Mouse (Mus musculus): Measurements from ENCODE around the gene Tmem167b. TPM values are rescaled to one million over a fixed set of nuclear protein-coding genes. Genes with fewer than 3 reads are reported as not detected.

Tmem167b gene
- 41.8 and 42.7 TPM in 2 replicates for polyA plus RNA-seq (2015; fragmentation: Nextera tagmentation; extraction: Ambion mirVana)

DNA sequence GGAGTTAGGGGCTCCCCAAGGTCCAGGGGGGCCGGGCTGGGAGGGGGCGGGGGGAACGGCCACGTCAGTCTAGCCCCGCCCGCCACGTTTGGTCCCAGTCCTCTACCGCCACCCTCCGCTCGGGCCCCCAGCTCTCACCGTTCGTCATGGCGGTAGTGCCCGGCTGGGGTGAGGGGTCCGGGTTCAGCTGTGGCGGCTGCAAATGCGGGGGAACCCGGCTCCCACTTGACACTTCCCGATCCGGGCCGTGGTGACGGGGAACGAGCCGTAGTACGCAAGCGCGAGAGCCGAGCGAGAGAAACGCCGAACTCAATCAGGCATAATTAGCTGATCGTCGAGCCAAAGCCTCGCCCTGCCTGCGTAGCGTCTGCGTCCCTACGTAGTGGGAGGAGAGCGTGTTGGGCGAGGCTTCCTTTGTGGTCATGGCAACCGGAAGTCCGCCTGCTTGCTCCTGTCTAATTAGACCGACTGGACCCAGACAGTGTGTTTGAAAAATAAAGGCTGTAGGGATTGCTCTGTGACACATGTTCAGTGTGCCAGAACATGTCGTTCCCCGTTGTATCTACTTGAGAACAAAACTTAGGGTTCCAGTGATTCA, at the start of gene Tmem167b:
Tmem167b (minus strand) TSS at position 334 of the 598 bp plus-strand sequence.
- H3K4me2 ChIP-seq (replicated peaks; ENCODE audit: low read depth, low read length) = peak within 1 kb of the TSS; percentile 77
- TF ChIP-seq EP300 (IDR thresholded peaks at IDR 0.05) (peak; percentile 97), CTCF (IDR thresholded peaks at IDR 0.05) (no peak)
- peak within 1 kb of the TSS; percentile 95 for H3K27ac ChIP-seq (ENCODE audit: low read length)
- ATAC-seq = peak; percentile 97
- DNase-seq (ENCODE audit: low spot score) = peak; percentile 100
- H3K36me3 ChIP-seq (ENCODE audit: insufficient read depth, low read length) = peaks cover 11% of the 10 kb centered on the region; the same call in 1 of the 2 replicates
- H3K4me3 ChIP-seq (ENCODE audit: low read depth, low read length) = peak within 1 kb of the TSS; percentile 82
- peaks cover 10% of the 10 kb centered on the region for H3K4me1 ChIP-seq (ENCODE audit: insufficient read depth, low read depth, low read length)
- H3K9ac ChIP-seq (replicated peaks; ENCODE audit: low read depth) = peak within 1 kb of the TSS; percentile 84
- H3K9me3 ChIP-seq (ENCODE audit: low read length) = no peaks in the 10 kb centered on the region
- H3K27me3 ChIP-seq (replicated peaks; ENCODE audit: insufficient read depth, low read length) = no peaks in the 10 kb centered on the region
- under 1% methylated on average over 45 of the region's 45 CpGs for WGBS

DNA sequence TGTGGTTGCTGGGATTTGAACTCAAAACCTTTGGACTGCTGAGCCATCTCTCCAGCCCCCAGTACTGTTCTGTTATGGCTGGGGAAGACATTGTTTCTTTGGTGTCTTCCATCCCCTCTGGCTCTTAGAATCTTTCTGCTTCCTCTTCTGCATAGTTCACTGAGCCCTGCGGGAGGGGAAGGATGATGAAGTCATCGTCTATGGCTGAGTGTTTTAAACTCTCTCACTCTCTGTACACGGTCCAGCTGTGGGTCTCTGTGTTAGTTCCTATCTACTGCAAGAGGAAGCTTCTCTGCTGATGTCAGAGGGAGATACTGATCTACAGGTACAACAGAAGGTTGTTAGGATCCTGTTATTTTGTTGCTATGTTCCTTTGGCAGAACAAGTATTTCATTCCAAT, 46.6 kb upstream of the Tmem167b start:
- no peak overlapping the region for H3K4me2 ChIP-seq (replicated peaks; ENCODE audit: low read depth, low read length)
- H3K4me1 ChIP-seq (ENCODE audit: insufficient read depth, low read depth, low read length) = no peaks in the 10 kb centered on the region
- H3K9ac ChIP-seq (replicated peaks; ENCODE audit: low read depth) = no peak overlapping the region
- H3K27ac ChIP-seq (ENCODE audit: low read length) = no peak overlapping the region
- no peaks in the 10 kb centered on the region for H3K9me3 ChIP-seq (ENCODE audit: low read length)
- no peaks in the 10 kb centered on the region for H3K27me3 ChIP-seq (replicated peaks; ENCODE audit: insufficient read depth, low read length)
- no peaks in the 10 kb centered on the region for H3K36me3 ChIP-seq (ENCODE audit: insufficient read depth, low read length)
- no peak overlapping the region for H3K4me3 ChIP-seq (ENCODE audit: low read depth, low read length)
- WGBS = 34% methylated on average over 3 of the region's 3 CpGs
- ATAC-seq = no peak
- TF ChIP-seq EP300 (IDR thresholded peaks at IDR 0.05) (no peak), CTCF (IDR thresholded peaks at IDR 0.05) (no peak)
- DNase-seq (ENCODE audit: low spot score) = no peak

DNA sequence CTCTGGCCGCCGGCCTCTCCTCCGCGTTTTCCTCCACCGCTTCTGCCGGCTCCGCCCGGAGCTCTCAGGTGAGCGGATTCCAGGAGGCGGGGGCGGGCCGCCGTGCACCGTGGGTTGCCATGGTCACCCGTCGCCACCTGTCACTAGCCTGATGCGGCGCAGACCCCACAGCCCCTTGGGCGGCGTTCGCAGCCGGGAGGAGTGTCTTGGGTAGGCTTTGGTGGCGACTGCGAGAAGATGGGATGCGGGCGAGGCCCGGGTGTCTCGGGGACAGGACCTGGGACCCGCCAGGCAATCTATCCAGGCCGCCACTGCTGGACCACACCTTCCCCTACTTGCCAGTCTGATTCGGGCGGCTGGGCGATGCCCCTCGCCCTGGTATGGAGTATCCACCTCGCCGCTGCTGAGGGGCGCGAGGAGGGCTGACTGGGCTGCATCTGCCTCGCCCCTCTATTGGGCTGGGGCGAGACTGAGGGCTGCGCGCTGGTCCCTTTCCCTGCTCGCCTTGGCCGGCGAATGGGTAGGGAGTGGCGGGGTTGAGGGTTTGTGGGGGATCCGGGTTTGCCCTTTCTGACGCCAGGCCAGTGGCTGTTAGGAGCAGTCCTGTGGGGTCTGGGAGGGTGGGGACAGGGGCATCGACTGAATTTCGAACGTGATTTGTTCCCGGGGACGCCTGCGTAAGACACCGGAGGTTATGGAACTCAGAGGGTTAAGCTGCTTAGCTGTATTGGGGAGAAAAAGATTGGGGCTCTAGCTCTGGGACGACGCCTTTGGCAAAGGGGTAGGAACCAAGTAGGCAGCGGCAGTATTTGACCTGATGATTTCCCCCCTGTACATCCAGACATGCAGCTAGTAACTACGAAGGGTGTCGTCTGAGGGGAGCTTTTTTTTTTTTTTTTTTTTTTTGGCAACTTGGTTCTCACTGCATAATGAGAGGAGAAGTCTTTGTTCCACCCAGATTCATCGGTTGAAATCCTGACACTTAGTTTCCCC, 29.6 kb upstream of the Tmem167b start:
- Histone ChIP-seq H3K9me3 (ENCODE audit: low read length) (no peaks in the 10 kb centered on the region), H3K27me3 (replicated peaks; ENCODE audit: insufficient read depth, low read length) (no peaks in the 10 kb centered on the region), H3K9ac (replicated peaks; ENCODE audit: low read depth) (peak overlapping the region; percentile 68), H3K4me1 (ENCODE audit: insufficient read depth, low read depth, low read length) (no peaks in the 10 kb centered on the region), H3K36me3 (ENCODE audit: insufficient read depth, low read length) (no peaks in the 10 kb centered on the region), H3K4me3 (ENCODE audit: low read depth, low read length) (peak overlapping the region; percentile 92), H3K4me2 (replicated peaks; ENCODE audit: low read depth, low read length) (peak overlapping the region; percentile 97), H3K27ac (ENCODE audit: low read length) (peak overlapping the region; percentile 76)
- no peak for ATAC-seq
- DNase-seq (ENCODE audit: low spot score) = peak; percentile 14
- 3% methylated on average over 60 of the region's 61 CpGs for WGBS
- no peak for TF ChIP-seq EP300 (IDR thresholded peaks at IDR 0.05)
- no peak for TF ChIP-seq CTCF (IDR thresholded peaks at IDR 0.05)

DNA sequence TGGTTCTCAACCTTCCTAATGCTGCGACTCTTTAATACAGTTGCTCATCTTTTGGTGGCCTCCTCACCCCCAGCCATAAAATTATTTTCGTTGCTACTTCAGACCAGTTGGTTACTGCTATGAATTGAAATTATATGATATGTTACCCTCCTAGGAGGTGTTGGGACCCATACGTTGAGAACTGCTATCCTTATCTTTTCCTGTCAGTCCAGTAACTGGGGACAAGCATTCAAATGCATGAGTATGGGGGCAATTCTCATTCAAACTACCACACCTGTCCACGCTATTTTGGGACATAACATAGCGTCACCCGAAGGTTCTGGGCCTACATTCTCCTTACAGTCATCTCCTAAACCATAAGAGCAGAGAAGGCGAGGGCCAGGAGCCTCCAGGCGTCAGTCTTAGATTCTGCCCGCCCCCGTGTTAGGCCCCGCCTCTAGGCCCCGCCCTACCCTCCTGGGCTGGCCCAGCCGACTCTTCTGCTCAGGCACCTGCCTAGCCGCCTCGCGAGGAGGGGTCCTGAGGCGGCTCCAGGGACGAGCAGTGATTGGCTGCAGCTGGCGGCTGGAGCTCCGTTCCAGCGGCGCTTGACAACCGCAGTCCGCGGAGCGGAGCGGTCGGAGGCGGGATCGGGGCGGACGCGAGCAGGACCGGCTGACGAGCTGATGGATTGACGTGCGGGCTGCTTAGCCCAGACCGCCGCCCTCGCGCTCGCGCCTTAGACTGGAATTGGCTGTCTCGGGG, 28.7 kb upstream of the Tmem167b start, which contains the start of gene Wdr47:
Wdr47 (plus strand) TSS at position 494 of the 744 bp plus-strand sequence.
- H3K27ac ChIP-seq (ENCODE audit: low read length) = peak within 1 kb of the TSS; percentile 76
- H3K9me3 ChIP-seq (ENCODE audit: low read length) = no peaks in the 10 kb centered on the region
- 5% methylated on average over 39 of the region's 44 CpGs for WGBS
- peak within 1 kb of the TSS; percentile 97 for H3K4me2 ChIP-seq (replicated peaks; ENCODE audit: low read depth, low read length)
- ATAC-seq (peak; percentile 100), DNase-seq (ENCODE audit: low spot score) (peak; percentile 98)
- no peaks in the 10 kb centered on the region for H3K27me3 ChIP-seq (replicated peaks; ENCODE audit: insufficient read depth, low read length)
- H3K4me1 ChIP-seq (ENCODE audit: insufficient read depth, low read depth, low read length) = no peaks in the 10 kb centered on the region
- H3K36me3 ChIP-seq (ENCODE audit: insufficient read depth, low read length) = no peaks in the 10 kb centered on the region
- peak within 1 kb of the TSS; percentile 68 for H3K9ac ChIP-seq (replicated peaks; ENCODE audit: low read depth)
- peak within 1 kb of the TSS; percentile 92 for H3K4me3 ChIP-seq (ENCODE audit: low read depth, low read length)
- TF ChIP-seq CTCF (IDR thresholded peaks at IDR 0.05) (no peak), EP300 (IDR thresholded peaks at IDR 0.05) (no peak)

DNA sequence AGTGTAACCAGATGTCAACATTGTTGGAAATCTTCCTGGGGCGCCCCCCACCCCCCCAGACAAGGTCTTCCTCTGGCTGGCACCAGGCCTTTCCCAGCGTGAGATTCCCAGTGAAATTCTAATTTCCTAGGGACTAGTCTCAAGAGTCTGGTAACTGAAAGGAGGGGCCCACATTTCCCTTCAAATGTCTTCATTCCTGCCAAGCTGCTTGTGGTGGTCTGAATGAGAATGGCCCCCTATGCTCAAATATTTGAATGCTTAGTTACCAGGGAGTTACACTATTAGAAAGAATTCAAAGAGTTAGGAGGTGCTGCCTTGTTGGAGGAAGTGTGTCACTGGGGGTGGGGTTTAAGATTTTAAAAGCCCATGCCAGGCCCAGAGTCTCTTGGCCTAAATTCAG, 26.2 kb upstream of the Tmem167b start:
- no peak for TF ChIP-seq CTCF (IDR thresholded peaks at IDR 0.05)
- TF ChIP-seq EP300 (IDR thresholded peaks at IDR 0.05) = no peak
- H3K4me1 ChIP-seq (ENCODE audit: insufficient read depth, low read depth, low read length) = no peaks in the 10 kb centered on the region
- ATAC-seq (no peak), DNase-seq (ENCODE audit: low spot score) (no peak)
- WGBS = 33% methylated on average over 2 of the region's 2 CpGs
- H3K4me3 ChIP-seq (ENCODE audit: low read depth, low read length) = no peak overlapping the region
- no peak overlapping the region for H3K9ac ChIP-seq (replicated peaks; ENCODE audit: low read depth)
- H3K27ac ChIP-seq (ENCODE audit: low read length) = no peak overlapping the region
- no peak overlapping the region for H3K4me2 ChIP-seq (replicated peaks; ENCODE audit: low read depth, low read length)
- no peaks in the 10 kb centered on the region for H3K9me3 ChIP-seq (ENCODE audit: low read length)
- H3K27me3 ChIP-seq (replicated peaks; ENCODE audit: insufficient read depth, low read length) = no peaks in the 10 kb centered on the region
- no peaks in the 10 kb centered on the region for H3K36me3 ChIP-seq (ENCODE audit: insufficient read depth, low read length)

Data from lung, postnatal 0 days (tissue).